Mouse (Mus musculus) testis, postnatal 14 days (tissue): ENCODE results near the gene BC034090.

Source experiments
- DNase-seq: peaks from one replicate; pipeline ENCODE4 v3.0.0; 2021; ENCODE audit warnings: low spot score

The BC034090 gene

DNA sequence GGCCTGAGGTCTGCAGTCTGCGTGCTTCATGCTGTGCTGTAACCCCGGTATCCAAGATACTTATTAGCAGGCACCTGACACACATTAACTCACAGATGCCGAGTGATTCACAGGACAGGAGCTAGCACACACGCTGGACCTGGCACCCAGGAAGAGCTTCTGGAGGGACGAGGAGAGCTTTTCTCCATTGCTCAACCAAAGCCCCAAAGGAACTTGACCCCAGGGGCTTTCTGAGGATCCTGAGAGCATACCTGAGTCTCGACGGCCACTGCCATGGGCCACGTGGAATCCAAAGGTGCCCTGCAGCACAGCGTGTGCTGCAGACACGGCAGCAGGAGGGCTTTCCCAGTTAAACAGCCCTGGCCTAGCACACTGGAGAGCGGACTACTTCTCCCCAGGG lies 27.9 kb downstream of the BC034090 start:
- no peak for DNase-seq

DNA sequence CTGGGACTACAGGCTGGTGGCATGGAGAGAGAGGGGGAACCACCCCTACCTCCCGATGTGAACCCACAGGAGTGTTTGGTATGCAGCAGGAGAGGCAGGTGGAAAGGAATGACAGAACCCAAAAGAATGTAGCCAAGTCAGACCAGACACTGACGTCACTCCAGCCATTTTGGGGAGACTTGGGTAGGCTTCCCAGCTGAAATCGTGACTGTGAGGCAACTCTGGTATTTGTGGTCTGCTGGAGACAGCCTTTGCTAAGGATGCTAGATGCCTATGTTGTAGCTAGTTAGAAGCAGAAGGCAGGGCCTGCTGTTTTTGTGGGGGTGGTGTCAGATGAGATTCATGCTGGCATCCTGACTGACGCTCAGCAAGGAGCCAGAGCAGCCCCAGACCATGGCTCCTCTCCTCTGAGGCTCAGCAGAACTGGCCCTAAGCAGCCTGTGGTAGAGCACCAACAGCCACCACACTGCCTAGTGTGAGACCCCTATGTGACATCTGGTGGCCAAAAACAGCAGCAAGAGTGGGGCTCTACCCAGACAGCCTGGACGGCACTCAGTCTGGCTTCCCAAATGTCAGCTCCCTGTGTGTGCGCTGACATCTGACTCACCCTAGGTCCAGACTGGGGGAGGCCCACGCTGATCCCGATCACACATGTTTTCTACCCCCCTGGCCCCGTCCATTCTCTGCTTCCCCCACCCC lies 29.0 kb downstream of the BC034090 start:
- no peak for DNase-seq

DNA sequence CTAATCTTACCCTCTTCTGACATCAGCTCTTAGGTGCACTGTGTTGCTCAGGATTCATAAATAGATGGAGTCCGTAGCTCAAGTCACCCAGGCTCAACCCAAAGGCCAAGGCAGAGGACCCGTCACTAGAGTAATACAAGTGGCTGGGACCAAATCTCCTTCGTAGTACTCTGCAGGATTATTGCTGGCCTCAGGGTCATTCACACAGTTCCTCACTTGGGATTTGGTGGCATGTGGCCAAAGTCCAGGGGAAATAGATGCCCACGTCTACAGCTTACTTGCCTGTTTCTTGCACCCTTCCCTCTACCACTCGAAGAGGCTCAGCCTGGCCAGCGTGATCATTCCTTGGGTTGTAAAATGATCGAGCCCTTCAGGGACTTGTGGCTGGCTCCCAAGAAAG lies 30.3 kb downstream of the BC034090 start:
- no peak for DNase-seq

DNA sequence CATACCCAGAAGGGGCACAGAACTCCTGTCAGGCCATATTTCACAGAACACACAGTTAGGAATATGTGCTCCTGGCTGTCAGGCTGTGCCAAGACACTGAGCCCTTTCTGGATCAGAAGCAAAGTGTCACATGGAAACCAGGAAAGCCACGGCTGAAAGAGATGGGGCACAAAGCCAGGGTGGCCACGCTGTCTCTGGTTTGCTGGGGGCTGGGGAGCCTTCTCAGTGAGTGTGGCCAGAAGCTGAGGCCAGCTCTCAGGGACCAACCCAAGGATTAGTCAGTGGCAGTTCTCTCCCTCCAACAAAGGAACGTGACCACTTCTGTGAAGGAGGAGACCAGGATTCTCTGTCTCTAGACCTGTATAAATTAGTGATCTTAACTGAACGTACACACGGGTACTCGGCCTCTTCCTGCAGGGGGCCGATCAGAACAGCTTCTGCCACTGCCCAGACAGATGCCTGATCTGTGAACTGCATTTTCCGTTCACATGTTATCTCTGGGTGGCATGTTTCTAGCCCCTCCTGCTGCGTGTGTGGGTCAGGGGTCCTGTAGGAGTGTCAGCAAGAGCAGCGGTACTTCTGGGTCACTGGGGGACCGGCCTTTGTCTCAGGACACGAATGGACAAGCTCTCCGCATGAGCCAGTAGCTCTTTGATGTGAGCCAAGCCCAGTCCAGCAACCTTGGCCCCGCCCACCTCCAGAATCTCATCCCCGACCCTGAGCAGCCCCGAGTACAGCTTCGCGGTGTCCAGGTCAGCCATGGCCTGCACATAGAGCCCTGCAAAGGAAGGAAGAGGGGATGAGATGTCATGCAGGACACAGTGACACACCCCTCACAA lies 31.1 kb downstream of the BC034090 start:
- no peak for DNase-seq

DNA sequence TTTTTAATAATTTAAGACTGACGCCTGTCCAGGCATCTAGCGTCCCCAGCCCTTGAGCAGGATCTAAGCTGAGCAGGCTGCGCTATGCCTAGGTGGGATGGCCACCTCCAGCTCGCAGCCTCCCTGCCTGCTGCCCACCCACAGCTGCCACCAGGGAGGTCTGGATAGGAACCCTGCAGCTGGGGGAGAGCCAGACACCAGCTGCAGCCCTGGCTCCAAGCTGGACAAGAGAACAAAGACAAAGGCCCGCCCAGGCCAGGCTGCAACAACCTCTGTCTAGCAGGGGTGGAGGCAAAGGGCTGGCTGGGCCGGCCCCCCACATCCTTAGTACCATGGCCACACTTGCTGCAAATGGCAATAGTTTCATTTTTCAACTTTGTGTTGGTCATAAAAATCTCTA lies 31.8 kb downstream of the BC034090 start:
- no peak for DNase-seq

DNA sequence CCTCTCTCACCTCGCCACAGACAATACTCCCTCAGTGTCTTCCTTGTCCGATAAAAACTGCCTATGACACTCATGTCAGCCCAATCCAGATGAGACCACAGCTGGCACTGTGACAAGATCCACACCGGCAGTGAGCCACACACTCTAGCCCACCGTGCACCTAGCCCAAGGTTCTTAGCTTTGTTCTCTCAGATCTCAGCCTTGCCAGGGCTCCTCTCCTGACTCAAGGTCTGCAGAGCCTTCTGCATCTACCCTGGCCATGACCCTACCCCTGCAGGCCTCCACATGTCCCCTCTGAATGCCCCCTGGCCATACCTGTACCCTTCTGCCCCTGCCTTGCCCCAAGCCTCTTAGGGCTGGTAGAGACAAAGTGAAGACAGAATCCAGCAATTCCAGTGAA lies 32.2 kb downstream of the BC034090 start:
- DNase-seq, result no peak

DNA sequence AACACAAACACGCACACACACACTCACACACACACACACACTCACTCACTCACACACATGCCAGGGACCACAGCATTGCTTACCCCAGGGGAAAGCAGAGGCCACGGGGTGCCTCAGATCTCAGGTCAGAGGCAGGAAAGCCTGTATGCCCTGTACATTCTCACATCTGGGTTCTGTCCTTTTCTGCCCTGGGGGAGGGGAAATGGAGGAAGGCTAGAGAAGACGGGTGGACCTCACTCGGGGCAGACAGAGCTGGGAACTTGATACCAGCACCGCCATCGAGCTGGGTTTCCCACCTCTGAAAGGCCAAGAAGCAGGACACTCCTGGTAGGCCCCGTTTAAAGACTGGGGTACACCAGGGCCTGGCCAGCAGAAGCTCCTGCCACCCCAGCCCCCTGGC lies 33.2 kb downstream of the BC034090 start:
- no peak for DNase-seq

DNA sequence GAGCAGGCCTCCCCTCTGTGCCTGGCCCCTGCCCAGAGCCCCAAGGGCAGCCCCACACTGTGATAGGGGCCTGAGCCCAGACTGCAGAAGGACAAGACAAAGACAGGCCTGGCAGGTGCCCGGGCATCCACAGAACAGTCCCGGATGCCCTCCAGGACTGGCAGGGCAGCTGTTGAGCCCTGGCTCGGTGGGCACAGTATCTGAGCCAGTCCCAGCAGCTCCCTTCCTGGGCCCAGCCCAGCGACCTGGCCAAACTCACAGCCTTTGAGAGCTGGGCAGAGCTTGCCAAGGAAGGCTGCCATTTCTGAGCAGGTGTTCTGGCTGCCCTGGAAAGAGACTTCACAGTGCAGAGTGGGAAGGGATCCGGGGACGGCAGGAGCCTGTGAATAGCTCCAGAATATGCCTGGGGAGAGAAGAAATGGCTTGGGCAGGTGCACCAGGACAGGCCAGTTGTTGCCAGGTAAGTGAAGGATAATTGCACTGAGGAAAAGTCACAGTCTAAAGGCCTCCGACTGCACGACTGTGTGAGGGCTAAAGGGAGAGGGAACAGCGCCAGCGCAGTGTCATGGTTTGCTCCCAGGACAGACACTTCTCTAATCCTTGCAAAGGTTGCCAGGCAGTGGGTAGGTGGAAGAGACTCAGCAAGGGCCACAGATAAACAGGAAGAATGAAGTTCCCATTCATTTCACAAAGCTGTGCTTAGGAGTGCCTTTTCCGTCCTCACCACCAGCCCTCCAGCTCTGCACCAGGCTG lies 34.1 kb downstream of the BC034090 start:
- no peak for DNase-seq

DNA sequence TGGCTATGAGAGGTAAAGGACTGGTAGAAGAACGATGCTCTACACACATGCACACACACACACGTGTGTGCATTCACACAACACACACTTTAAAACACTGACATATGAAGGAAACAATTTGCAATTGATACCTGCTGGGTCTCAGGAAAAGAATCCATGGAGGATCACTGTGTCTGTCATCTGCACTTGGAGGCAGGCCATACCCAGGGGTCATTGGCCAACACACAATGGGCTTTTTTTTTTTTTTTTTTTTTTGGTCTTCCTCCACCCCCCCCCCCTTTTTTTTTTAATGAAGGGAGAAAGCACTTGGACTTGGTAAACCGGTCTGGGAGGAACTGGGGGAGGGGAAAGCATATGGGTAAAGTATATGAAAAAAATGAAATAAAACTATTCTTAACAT lies 36.4 kb downstream of the BC034090 start:
- DNase-seq, result no peak

DNA sequence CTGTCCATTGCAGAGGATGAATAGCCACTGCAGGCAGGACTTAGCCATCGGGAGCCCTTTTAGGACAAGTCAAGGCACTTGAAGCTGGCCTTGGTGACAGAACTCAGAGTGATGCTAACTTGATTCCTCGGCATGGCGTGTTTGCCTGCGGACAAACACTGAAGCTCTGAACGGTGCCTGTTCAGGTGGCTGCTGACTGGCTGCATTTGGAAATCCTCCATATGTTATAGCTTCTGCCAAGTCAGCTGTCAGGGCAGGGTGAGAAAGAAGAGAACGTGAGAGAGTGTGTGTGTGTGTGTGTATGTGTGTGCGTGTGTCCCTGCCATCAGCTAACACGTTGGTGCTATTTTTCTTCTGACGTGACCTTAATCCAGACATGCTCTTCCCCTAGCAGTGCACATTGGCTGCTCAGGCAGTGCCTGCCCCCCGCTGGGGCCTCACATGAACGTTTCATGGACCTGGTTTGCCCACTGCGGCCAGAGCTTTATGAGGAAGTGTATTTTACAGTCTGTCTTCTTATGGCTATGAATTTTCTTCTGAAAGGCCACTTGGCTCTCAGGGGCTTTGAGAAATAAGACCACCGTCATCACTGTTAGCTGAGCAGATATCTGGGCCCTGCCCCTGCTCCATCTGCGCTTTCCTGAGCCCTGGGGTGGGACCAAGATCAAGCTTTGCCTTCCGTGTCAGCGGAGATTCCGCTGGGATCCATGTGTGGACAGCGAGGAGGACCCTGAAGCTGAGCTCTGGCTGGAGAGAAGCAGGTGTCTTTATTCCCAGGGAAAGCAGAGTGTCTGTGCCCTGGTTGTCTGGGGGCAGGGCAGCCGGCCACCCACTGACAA lies 38.2 kb downstream of the BC034090 start:
- DNase-seq, result no peak

DNA sequence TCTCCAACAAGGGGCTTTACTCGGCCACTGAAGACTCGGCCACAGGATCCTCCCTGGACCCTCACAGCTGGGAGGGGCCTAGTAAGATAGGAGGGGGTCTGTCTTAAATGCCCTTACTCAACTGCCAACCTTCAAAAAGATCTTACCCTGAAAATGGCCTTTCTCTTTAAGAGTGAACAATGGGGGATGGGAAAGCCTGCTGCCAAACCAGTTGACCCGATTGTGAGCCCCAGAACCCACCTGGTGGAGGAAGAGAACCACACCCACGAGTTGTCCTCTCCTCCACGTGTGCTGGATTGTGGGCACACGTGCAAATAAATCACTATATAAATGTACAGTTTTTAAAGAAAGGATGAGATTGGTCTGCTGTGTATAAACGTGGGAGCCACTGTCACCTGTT lies 38.9 kb downstream of the BC034090 start:
- no peak for DNase-seq

DNA sequence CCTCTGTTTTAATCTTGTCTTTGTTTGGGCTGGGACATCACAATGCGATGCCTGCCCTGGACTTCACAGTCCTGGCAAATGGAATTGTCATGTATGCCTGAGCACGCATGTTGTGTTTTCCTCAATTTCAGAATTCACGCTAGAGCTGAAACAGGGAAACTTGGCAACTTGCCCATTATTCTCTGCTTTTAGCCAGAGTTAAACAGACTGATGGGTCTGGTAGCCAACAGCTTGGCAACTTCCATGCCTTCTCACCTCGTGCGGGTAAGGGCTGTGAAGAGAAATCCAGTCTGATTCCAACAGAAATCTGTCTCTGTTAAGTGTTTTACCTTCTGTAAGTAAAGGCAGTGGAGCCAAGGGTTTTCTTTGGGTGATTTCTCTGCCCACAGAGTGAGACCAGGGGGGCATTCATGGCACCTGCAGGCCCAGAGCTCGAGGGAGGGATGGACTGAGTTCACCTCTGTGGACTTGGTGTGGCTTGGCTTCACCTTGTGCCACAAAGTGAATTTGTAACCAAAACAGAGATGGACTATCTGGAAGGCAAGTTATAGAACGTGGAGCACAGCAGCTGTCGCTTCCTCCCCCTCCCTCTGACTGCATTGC lies 39.6 kb downstream of the BC034090 start:
- no peak for DNase-seq

DNA sequence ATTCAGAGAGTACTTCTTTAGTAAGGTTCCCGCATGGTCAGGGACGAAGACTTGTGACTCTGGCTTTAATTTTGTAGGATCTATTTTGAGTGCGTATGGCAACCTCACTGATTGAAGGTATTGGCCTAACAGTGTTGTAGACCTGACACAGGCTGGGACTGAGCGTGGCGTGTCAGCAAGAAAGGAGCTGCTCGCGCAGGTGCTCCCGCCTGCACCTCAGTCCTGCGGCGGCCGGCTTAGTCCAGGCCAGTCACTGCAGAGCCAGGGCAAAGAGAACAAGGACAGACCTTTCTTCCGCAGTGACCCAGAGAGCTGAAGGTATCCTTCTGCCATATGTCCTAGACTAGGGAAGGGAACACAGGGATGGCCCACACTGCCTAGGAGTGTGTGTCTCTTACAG lies 40.3 kb downstream of the BC034090 start:
- DNase-seq, result no peak

DNA sequence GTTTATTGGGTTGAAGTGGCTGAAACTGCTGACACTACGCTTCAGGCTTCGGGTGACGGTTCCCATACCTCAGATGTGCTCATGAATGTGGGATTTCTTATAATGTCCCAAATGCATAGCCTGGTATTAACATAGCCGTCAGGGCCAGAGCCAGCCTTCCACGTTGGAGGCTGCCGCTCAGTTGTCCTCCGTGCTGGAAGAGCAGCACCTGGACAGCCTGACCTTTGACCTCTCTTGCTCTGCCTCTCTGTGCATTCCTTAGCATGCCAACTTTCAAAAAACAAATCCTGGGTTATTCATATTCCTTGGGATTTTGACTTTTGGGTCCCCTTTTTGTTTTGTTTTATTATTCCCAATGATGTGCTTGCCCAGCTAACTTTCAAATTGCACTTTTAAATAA lies 41.1 kb downstream of the BC034090 start:
- DNase-seq, result no peak

DNA sequence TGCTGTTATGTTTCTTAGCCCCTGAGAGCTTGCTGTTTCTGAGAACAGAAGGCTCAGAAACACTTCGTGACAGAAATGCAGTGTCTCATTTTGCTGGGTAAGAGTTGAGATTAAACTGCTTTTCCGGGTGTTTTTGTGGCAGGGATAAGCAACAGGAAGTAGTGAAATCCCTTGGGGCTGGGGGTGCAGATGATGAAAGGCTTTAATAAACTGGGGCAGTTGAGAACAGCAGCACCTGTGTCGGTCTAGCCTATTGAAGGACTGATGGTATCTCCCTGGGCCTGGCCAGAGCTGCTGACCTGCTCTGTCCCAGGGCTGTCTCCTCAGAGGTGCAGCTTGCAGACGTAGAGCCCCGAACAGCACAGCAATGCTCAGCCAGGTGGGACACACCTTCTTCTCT lies 41.8 kb downstream of the BC034090 start:
- no peak for DNase-seq

DNA sequence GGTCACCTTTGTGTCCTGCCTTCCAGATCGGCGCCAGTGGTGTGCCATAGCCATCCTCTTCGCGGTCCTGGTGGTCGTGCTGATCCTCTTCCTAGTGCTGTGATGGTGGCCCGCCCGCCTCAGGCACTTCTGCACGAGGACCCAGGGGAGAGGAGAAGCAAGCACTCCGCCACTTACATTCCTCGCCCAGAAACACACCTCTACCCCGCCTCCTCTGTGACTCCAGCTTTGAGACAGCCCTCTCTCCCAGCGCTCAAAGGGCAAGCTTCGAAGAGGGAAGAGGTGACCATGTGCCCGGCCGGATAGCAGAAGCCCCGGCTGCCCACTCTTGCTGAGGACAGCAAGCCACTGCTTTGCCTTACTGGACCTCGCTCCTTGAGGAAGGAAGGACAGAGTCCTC lies 42.3 kb downstream of the BC034090 start:
- DNase-seq, result no peak

DNA sequence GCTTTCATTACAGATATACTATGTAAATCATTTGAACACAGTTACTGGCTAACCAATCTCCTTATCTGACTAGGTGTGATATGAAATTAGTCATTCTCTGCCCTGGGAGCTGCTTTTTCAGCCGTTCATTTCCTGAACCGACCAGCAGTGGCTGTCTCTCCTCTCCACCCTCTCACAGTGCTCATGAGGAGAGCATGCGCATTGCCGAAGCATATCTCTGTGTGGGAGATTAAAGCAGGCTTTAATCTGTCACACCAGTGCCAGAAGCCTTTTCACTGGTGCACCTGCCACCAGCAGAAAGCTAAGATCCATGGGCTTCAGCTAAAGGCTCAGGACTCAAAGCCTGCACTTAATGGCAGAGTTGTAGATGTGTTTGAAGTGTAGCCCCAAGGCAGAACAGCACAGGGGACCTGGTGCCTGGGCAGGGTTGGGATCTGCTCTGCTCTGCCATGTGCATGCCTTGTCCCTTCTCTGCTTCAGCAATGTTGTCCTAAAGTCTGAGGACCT lies 42.8 kb downstream of the BC034090 start:
- DNase-seq, result no peak

DNA sequence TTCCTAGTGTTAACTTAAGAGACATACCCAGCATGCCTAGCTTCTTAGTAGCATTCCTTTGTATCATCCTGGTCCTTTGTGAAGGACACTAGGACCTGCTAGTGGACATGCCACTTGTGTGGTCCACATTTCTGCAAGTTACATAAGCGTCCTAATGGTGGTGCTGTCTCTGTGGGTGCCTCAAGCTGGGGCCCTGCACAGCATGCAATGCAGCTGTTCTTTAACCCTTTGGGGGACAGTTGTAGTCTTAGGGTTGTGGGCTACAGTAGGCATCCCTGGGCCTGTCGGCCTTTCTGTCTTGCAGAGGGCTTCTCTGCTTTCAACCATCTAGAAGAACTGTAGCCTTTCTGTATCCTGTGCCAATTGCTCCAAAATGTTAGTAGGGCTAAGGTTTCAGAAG lies 43.3 kb downstream of the BC034090 start:
- no peak for DNase-seq

DNA sequence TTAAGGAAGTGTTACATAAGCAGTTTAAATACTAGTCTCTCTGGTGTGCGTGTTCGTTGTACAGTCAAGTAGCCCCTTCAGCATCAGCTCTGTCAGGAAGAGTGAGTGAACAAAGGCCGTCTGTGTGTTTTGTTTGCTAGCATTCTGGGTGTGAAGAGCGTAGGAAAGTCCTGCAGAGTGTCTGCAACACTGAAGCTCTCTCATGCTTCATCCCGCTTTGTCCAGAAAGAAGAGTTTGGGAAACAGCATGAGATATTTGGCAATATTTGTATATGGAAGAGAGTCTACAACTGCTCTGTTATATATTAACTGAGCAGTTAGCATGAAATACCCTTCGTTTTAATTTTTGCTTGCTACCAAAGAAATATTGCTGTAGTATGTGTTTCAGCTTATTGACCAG lies 44.7 kb downstream of the BC034090 start:
- DNase-seq, result no peak

DNA sequence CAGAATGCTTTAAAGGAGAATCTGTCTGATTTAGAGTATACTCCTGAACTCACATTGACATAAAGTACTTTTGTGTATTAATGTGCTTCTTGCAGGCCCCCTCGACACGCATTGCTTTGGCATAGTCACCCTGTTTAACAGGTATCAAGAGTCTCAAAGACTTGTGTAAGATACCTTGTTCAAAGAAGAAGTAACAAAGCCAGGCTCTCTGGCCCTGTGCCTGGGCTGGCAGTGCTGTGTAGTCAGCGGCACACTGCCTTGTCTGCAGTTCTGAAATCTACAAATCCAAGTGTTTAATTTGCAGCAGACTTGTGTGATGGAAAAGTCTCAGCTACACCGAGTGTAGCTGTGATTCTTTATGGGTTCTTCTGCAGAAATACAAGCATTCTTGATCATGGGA lies 47.6 kb downstream of the BC034090 start:
- no peak for DNase-seq

DNA sequence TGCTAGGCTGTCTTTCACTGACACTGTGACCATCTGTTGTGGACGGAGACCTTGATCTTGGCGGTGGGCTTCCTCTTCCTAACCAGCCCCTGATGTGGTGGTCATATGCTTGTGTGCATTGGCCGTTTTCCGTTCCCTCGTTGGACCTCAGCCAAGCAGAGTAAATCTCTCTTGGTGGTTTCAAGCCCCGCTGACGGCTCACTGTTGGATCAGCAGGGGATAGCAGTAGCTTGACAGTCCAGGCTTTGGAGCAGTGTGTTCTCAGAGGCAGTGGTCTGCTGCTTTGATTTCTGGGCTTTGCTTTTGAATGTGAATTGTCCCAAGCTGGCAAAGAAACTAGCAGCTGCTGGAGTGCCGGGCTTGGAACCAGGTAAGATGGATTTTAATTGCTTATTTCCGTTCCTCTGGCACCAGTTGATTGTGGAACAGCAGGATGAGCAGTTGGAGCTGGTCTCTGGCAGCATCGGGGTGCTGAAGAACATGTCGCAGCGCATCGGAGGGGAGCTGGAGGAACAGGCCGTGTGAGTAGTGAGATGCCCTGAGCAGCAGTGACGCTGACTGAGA lies 51.4 kb downstream of the BC034090 start:
- no peak for DNase-seq
